Mouse (Mus musculus) cerebellum, postnatal 4 days (tissue): ENCODE results near the gene Ces1e.
"Not testable (repeated sequence)": the region's sequence is repeated elsewhere in the genome, so short reads cannot be mapped to it uniquely, and the experiment has no call there.

ENCODE experiments used
- DNase-seq, 2 experiments: peaks; one replicate each; pipeline ENCODE4 v3.0.0; 2022; ENCODE audit warnings: low spot score in 2 of 2, mixed read lengths in 1 of 2

The Ces1e gene

DNA sequence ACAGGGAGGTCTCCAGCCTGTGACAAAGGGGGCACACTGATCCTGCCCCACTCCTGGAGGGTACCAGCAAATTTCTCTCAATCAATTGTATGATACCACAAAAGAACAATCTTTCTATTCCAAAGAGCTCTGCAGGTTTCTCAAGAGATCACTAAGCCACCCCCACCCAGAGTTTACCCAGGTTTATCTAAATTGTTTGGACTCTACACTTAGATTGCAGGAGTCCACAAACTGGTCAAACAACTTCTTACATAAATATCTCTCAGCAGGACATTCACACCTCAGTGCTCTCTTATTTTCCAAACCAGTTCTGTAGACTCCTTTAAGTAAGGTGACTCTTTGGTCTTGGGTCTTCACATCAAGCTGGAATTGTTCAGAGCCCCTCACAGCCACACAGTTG, at the start of gene Ces1e:
Ces1e (minus strand) TSS at position 174 of the 400 bp plus-strand sequence.
- no peak for DNase-seq

DNA sequence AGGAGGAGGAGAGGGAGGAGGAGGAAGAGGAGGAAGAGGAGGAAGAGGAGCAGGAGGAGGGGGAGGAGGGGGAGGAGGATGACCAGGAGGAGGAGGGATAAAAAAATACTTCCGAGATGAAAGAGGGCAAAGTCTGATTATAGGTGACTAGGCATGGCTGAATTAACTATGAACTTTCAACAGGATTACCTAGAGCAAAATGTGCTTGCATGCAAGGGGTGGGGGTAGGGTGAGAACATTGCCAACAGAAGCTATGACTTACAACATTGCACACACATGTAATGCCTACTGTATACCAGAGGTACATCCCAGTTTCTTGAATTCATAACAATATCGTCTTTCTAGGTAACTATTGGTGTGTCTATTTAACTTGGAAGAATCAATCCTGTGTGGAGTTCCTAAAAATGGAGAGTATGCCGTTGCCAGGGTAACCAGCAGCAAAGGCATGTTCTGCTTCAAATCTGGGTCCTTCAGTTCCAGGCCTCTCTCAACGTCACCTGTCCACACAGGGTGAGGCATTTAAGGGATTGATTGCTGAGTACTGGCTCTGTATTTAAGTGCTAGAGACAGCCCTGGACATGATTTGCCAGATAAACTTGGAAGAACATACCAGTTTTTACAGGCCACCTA, 48.9 kb upstream of the Ces1e start:
- DNase-seq: no peak

DNA sequence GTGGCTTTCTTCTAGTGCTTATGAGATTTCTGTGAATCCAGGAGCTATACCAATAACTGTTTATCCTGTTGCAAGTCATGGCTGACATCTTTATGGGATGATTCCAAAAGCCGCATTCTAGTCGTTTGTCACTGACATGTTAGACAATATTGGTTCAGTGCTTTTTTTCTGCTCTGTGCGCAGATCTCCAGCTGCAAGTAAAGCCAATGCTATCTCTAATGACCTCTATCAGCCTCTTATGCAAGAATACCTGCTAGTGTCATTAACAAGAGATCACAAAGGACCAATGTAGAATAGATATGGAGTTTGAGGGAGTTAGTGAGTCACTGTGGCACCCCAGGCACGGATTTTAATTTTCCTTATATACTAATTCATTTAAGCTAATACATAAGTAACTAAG, 45.2 kb upstream of the Ces1e start:
- no peak for DNase-seq

- no peak for DNase-seq
Observed at GRCm38 (mm10) chr8:93273321-93273720, 43.9 kb upstream of the Ces1e start.

DNA sequence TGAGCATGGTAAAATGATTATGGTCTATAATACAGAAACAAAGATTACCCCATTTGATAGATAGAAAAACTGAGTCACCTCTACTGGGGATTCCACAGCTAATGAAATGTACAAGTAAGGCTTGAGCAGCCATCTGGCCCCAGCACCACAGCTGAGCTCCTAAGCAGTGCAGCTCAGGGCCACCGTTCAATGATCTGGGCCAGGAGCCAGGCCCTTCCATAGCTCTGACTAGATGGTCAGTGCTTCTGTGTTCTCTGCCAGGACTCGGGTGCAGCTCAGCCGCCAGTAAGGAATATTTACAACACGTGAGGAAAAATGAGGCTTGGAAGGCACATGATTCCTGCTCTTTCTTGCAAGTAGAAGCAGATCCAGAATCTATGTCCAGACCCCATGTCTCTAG, 43.3 kb upstream of the Ces1e start:
- peak in 1 of 2 experiments; percentile 4 for DNase-seq

DNA sequence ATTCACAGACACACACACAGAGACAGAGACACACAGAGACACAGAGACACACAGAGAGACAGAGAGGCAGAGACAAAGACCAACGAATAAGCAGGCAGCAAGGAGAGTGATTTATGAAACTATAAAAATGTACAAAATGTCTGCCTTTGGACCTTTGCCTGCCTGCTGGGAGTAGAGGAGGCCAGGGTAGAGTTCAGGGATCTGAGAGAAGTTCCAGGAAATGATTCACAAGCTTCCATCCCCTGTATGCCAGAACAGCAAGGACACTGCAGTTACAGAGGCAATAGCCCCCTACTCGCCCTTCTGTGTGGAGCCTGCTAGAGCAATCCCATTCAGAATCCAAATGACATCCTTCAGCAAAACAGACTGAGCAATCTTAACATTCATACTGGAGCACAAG, 32.0 kb upstream of the Ces1e start:
- no peak for DNase-seq

DNA sequence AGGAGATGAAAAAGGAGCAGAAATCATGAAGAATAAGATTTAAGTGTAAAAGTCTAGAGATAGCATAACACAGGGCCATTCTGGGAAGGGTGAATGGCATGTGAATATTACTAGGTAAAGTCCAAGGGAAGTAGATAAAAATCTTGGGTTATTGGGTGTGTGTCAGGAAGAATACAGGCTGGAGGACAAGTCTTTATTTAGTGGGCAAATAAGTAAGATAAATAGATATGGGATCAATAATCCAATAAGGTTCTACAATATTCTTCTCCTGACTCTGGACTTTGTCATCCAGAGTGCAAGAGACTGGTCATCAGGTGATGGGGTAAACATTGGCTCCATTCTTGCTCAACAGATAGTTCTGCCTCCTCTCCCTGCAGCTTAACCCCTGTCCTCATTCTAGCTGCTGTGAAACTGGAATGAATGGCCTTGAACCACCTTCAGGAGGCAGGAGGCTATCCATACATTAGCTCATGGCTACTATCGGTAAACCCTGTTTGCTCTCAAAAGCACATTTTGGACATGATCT, 23.0 kb upstream of the Ces1e start:
- DNase-seq: no peak

- DNase-seq: no peak
Observed at GRCm38 (mm10) chr8:93246057-93246456, 16.6 kb upstream of the Ces1e start.

GRCm38 (mm10) chr8:93239884-93240283, 10.5 kb upstream of the Ces1e start:
- no peak for DNase-seq

GRCm38 (mm10) chr8:93235681-93236080, 6.3 kb upstream of the Ces1e start:
- no peak for DNase-seq

- no peak for DNase-seq
Observed at GRCm38 (mm10) chr8:93234706-93235105, 5.3 kb upstream of the Ces1e start.

DNA sequence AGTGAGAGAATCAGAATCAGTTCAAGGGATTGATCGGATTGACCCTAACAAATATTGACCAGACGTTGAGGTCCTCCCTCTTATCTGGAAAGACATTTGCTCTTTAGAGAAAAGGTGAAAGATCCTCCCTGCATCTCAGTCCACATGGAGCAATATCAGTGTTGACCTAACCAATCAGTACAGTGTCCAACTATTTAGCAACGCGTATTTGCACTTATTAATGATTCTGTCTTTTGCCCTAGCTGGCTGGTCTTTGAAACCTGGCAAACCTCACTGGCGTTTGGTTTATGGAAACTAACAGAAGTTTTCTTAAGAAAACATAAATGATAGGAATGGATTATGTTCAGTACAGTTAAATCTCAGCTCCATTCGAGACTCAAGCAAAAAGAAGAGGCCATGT, 4.6 kb upstream of the Ces1e start:
- no peak for DNase-seq

GRCm38 (mm10) chr8:93228673-93229370, 597 bp downstream of the Ces1e start:
- DNase-seq: no peak

DNA sequence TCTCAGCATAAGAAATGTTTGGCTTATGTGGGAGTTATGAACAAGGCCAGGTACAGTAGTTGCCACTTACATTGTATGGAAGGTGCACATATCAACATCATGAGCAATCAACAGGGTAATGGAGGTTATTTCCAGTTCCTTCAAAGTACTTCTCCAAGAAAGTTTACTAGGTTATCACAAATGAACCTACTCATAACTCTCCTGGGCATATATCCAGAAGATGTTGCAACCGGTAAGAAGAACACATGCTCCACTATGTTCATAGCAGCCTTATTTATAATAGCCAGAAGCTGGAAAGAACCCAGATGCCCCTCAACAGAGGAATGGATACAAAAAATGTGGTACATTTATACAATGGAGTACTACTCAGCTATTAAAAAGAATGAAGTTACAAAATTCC, 2.9 kb downstream of the Ces1e start:
- not testable (repeated sequence) for DNase-seq

DNA sequence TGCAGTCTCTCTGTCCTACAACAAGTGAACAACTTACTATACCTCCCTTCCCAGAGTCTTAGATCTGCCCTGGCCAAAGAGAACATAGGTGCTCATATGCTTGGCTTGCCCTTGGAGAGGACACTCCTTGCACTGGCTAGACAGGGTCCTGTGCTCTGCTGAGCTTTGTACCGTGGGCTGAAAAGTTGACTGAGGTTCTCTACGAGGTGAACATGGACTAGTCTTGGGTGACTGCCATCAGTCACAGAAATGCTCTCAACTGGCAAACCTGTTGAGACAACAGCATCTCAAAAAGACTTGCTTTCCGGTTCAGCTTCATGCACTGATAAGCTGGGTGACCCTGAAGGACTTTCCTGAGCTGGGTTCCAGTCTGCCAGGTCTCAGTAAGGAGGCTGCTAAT, 7.5 kb downstream of the Ces1e start:
- no peak for DNase-seq

DNA sequence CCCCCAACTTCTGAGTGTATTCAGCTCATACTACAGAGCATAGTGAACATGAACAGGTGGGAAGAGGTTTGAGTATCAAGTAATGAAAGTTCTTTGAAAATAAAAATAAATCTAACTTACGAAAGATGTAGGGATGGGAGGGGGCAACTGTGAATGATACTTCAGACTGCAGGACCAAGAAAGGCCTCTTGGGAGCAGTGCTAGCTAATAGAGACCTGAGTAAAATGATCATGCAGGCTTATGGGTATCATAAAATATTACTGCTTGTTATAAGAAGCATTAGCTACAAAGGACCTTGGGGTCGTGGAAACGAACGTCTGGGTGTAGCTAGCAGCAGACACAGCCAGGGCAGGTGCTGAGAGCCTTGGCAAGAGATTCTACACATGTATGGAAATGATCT, 11.6 kb downstream of the Ces1e start:
- DNase-seq: no peak

GRCm38 (mm10) chr8:93217375-93217774, 12.0 kb downstream of the Ces1e start:
- DNase-seq: no peak

DNA sequence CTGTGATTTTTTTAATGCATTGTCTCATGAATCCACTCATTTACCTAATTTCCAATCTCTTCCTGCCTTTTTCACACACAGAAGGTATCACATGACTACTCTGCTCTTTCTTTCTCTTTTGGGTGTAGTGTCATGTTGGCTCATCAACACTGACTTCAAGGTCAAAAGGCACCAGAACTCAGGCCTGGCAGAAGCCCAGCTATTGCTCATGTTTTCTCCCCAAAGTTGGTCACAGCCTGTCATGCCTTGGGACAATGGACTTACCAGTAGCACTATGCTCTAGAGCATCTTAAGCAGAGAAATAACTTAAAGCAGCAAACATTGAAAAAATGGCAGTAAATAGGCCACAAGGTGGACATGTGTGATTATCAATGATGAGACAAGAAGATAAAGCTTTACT, 18.3 kb downstream of the Ces1e start:
- no peak for DNase-seq

DNA sequence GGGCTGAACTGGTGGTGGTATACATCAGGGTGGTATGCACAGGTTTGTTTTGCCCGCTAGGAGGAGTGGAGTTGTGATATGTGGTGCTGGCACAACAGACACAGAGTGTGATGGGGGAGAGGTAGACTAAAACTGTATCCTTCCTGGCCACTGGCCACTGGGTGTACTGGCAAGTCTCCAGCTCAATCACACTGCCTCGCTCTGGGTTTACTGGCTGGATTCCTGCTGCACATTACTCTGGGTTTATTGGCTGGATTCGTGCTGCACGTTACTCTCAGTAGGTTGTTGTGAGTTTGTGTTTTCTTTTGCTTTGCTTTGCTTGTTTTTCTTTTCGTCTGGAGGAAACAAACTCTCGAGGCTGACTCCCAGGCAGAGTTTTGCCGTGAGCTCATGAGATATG, 30.3 kb downstream of the Ces1e start:
- not testable (repeated sequence) for DNase-seq

- no peak for DNase-seq
Observed at GRCm38 (mm10) chr8:93197685-93198525, 31.5 kb downstream of the Ces1e start, which contains the start of gene Ces1d. Gene Ces1d, minus strand, starts transcription at chr8:93197838.

- DNase-seq: no peak
Observed at GRCm38 (mm10) chr8:93196436-93196835, 33.0 kb downstream of the Ces1e start.

GRCm38 (mm10) chr8:93180581-93181129, 48.8 kb downstream of the Ces1e start:
- no peak for DNase-seq
